Mouse (Mus musculus): ENCODE data around the gene Cdc42ep4. TPM values are rescaled to one million over a fixed set of nuclear protein-coding genes. Genes with fewer than 3 reads are reported as not detected.

Gene Cdc42ep4
- polyA plus RNA-seq, 1 experiment: 24.1 TPM

- peak; percentile 50 for TF ChIP-seq POLR2A (IDR thresholded peaks at IDR 0.05; ENCODE audit: low read depth, low read length)
- TF ChIP-seq CTCF (IDR thresholded peaks at IDR 0.05; ENCODE audit: borderline replicate concordance, insufficient read depth, low read length): no peak
- Histone ChIP-seq H3K4me1 (ENCODE audit: control insufficient read depth, insufficient read depth, low read length) (peaks cover 5% of the 10 kb centered on the region; the same call in 1 of the 2 replicates), H3K27ac (ENCODE audit: insufficient read depth, low read length) (peak overlapping the region; percentile 88)
Observed at GRCm38 (mm10) chr11:113682897-113683626, 68.6 kb downstream of the Cdc42ep4 start.

GRCm38 (mm10) chr11:113681979-113682378 is 69.7 kb downstream of the Cdc42ep4 start:
- TF ChIP-seq POLR2A (IDR thresholded peaks at IDR 0.05; ENCODE audit: low read depth, low read length) (no peak), CTCF (IDR thresholded peaks at IDR 0.05; ENCODE audit: borderline replicate concordance, insufficient read depth, low read length) (no peak)
- Histone ChIP-seq H3K4me1 (ENCODE audit: control insufficient read depth, insufficient read depth, low read length) (peaks cover 5% of the 10 kb centered on the region; the same call in 1 of the 2 replicates), H3K27ac (ENCODE audit: insufficient read depth, low read length) (no peak overlapping the region), H3K4me3 (ENCODE audit: insufficient read depth, low read length) (0 out of 2 replicates have a peak overlapping the region, but pooled peaks have one; percentile 16)

More at GRCm38 (mm10) chr11:113682897-113683626, 68.6 kb downstream of the Cdc42ep4 start:
- H3K4me3 ChIP-seq (ENCODE audit: insufficient read depth, low read length): peak overlapping the region; percentile 70

DNA sequence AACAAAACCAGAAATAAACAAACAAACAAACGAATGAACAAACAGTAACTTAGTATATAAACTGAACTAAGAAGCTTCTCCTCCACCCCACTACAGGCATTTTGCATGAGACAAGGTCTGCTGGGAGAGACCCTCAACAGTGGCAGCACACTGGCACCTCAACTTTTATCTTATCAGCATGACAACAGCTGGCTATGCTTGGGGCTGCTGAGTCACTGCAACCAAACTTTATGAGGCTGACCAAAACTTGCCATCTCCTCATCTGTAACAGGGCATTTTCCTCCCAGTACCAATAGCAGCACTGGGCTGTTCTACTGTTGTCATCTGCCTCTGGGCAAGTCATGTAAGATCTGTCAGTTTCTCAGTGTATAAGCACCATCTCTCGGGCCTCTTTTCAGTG is 70.7 kb downstream of the Cdc42ep4 start:
- no peak overlapping the region for H3K27ac ChIP-seq (ENCODE audit: insufficient read depth, low read length)
- H3K4me1 ChIP-seq (ENCODE audit: control insufficient read depth, insufficient read depth, low read length): peaks cover 5% of the 10 kb centered on the region; the same call in 1 of the 2 replicates
- H3K4me3 ChIP-seq (ENCODE audit: insufficient read depth, low read length): no peak overlapping the region
- TF ChIP-seq CTCF (IDR thresholded peaks at IDR 0.05; ENCODE audit: borderline replicate concordance, insufficient read depth, low read length) (no peak), POLR2A (IDR thresholded peaks at IDR 0.05; ENCODE audit: low read depth, low read length) (no peak)

DNA sequence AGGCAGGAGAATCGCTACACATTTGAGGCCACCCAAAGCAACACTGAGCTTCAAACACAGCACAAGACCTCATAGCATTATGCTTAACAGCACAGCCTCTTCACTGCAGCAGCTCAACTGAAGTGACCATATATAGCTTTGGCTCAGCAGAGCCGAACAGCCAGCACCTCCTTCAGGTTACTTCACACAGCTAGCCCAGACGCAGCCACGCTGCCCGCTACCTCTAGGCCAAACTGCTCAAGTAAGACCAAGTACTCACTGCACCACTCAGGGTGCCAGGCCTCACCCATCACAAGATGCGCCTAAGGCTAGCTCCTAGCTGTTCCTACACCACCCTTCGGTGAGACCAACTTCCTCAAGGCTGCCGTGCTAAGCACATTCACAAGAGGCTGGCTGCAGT is 73.3 kb downstream of the Cdc42ep4 start:
- Histone ChIP-seq H3K27ac (ENCODE audit: insufficient read depth, low read length) (no peak overlapping the region), H3K4me1 (ENCODE audit: control insufficient read depth, insufficient read depth, low read length) (peaks cover 3% of the 10 kb centered on the region; the same call in 1 of the 2 replicates), H3K4me3 (ENCODE audit: insufficient read depth, low read length) (no peak overlapping the region)
- TF ChIP-seq POLR2A (IDR thresholded peaks at IDR 0.05; ENCODE audit: low read depth, low read length): no peak
- TF ChIP-seq CTCF (IDR thresholded peaks at IDR 0.05; ENCODE audit: borderline replicate concordance, insufficient read depth, low read length): no peak

- H3K4me1 ChIP-seq (ENCODE audit: control insufficient read depth, insufficient read depth, low read length): peaks cover 3% of the 10 kb centered on the region; the same call in 1 of the 2 replicates
- TF ChIP-seq CTCF (IDR thresholded peaks at IDR 0.05; ENCODE audit: borderline replicate concordance, insufficient read depth, low read length) (no peak), POLR2A (IDR thresholded peaks at IDR 0.05; ENCODE audit: low read depth, low read length) (no peak)
- H3K27ac ChIP-seq (ENCODE audit: insufficient read depth, low read length): no peak overlapping the region
- H3K4me3 ChIP-seq (ENCODE audit: insufficient read depth, low read length): no peak overlapping the region
Observed at GRCm38 (mm10) chr11:113677378-113677777, 74.3 kb downstream of the Cdc42ep4 start.

Other genes starting within 250 kb of the Cdc42ep4 start
- gene Sstr2, start 132.5 kb downstream of the Cdc42ep4 start, polyA plus RNA-seq (2011; ENCODE audit: insufficient read length, low read depth, missing spikeins): 0.23 and 0.86 TPM in 2 replicates
- gene Cog1, start 102.7 kb downstream of the Cdc42ep4 start, polyA plus RNA-seq (2011; ENCODE audit: insufficient read length, low read depth, missing spikeins): 38.1 and 41.1 TPM in 2 replicates
- 21.1 and 21.4 TPM in 2 replicates for gene Slc39a11, start 101.8 kb downstream of the Cdc42ep4 start, polyA plus RNA-seq (2011; ENCODE audit: insufficient read length, low read depth, missing spikeins)
- gene Fam104a, start 67.7 kb downstream of the Cdc42ep4 start, polyA plus RNA-seq (2011; ENCODE audit: insufficient read length, low read depth, missing spikeins): 26.0 and 28.2 TPM in 2 replicates
- 14.0 and 14.9 TPM in 2 replicates for gene D11Wsu47e, start 67.5 kb downstream of the Cdc42ep4 start, polyA plus RNA-seq (2011; ENCODE audit: insufficient read length, low read depth, missing spikeins)
- not detected in 2 replicates for gene Cpsf4l, start 41.9 kb downstream of the Cdc42ep4 start, polyA plus RNA-seq (2011; ENCODE audit: insufficient read length, low read depth, missing spikeins)

All from embryonic fibroblast, embryonic 13.5 days (primary cell).